Mouse (Mus musculus): Measurements from ENCODE around the gene B4galnt4.

Gene B4galnt4

GRCm38 (mm10) chr7:141073782-141074181 lies 12.9 kb downstream of the B4galnt4 start:
- no peak for DNase-seq

- no peak for DNase-seq
Measured at GRCm38 (mm10) chr7:141077841-141078240, 16.9 kb downstream of the B4galnt4 start, which contains the start of gene Pkp3. Pkp3 (plus strand) TSS chr7:141078218.

GRCm38 (mm10) chr7:141078876-141079275 lies 18.0 kb downstream of the B4galnt4 start:
- no peak for DNase-seq

GRCm38 (mm10) chr7:141079481-141080449 lies 18.9 kb downstream of the B4galnt4 start:
- DNase-seq = no peak

GRCm38 (mm10) chr7:141087894-141088293 lies 27.0 kb downstream of the B4galnt4 start:
- DNase-seq = no peak

GRCm38 (mm10) chr7:141088473-141088872 lies 27.6 kb downstream of the B4galnt4 start:
- DNase-seq = no peak

GRCm38 (mm10) chr7:141090228-141090627 lies 29.3 kb downstream of the B4galnt4 start:
- no peak for DNase-seq

GRCm38 (mm10) chr7:141092051-141092735 lies 31.3 kb downstream of the B4galnt4 start:
- peak; percentile 86 for DNase-seq

- no peak for DNase-seq
Measured at GRCm38 (mm10) chr7:141093950-141094349, 33.0 kb downstream of the B4galnt4 start.

GRCm38 (mm10) chr7:141094487-141095205 lies 33.7 kb downstream of the B4galnt4 start:
- no peak for DNase-seq

- DNase-seq = no peak
Measured at GRCm38 (mm10) chr7:141096021-141096420, 35.1 kb downstream of the B4galnt4 start.

GRCm38 (mm10) chr7:141096649-141097056 lies 35.7 kb downstream of the B4galnt4 start:
- DNase-seq = no peak

- DNase-seq = no peak
Measured at GRCm38 (mm10) chr7:141097177-141097576, 36.3 kb downstream of the B4galnt4 start.

- peak; percentile 43 for DNase-seq
Measured at GRCm38 (mm10) chr7:141099911-141100691, 39.2 kb downstream of the B4galnt4 start, which contains the start of gene Sigirr. Sigirr (minus strand) TSS chr7:141100572.

GRCm38 (mm10) chr7:141103161-141103560 lies 42.3 kb downstream of the B4galnt4 start:
- DNase-seq = no peak

- DNase-seq = no peak
Measured at GRCm38 (mm10) chr7:141115874-141116273, 55.0 kb downstream of the B4galnt4 start.

- DNase-seq = no peak
Measured at GRCm38 (mm10) chr7:141117636-141118035, 56.7 kb downstream of the B4galnt4 start, which contains the start of gene Ano9. Ano9 (minus strand) TSS chr7:141117806.

- no peak for DNase-seq
Measured at GRCm38 (mm10) chr7:141119487-141119886, 58.6 kb downstream of the B4galnt4 start.

- DNase-seq = no peak
Measured at GRCm38 (mm10) chr7:141120605-141121004, 59.7 kb downstream of the B4galnt4 start.

GRCm38 (mm10) chr7:141121051-141121531 lies 60.2 kb downstream of the B4galnt4 start:
- DNase-seq = no peak

Measured in retina, postnatal 1 day (tissue).